Mouse (Mus musculus): ENCODE results near the gene Mboat2.

Gene Mboat2

DNA sequence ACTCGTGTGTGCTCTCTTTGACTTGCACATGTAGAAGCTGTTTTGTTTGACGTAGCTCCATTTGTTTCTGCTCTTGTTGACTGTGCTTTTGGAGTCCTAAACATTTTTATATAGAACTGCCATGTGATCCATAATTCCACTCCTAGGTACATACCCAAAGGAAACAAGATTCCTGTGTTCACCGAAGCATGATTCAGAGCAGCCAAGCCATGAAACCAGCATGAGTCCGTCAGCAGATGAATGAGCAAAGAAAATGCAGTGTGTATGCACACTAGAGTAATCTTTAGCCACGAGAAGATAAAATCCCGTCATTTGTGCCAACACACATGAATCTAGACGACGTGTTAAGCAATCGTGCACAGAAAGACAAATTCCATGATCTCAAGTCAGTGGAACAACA is 67.5 kb downstream of the Mboat2 start:
- DNase-seq (ENCODE audit: low read depth, low spot score), result no peak

DNA sequence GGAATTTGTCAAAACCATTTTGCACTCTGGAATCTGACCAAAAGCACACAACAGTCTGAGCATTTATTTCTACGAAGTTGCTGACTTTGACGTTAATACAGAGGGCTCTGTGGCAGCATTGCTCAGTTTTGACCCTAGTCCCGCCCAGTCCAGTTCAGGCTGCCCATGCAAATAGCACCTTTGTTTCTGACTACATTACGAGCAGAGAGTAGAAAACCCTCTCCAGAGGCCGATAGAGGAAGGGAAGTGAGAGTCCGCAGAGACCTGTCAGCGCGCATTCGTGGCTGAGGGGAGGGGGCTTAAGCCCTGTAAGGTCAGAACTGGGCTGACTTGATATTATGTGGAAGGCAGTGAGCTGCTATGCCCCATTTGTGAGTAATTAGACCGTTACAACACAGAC is 69.0 kb downstream of the Mboat2 start:
- DNase-seq (ENCODE audit: low read depth, low spot score), result no peak

DNA sequence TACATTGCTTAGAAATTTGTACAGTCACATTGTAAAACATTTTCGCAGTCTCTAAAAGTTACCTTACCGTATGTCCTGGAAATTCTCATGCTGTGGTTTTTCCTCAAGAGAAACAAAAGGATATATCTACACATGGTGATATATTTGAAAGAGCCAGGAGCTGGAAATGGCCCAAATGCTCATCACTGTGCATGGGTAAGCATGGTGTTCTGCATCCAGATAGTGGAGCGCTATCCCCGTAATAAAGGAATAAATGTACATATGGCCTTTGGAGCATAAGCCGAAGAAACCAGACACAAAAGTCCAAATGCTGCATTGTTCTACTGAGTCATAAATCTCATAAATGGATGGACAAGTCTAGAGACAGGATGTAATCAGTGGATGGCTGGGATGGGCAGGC is 72.1 kb downstream of the Mboat2 start:
- DNase-seq (ENCODE audit: low read depth, low spot score), result no peak

DNA sequence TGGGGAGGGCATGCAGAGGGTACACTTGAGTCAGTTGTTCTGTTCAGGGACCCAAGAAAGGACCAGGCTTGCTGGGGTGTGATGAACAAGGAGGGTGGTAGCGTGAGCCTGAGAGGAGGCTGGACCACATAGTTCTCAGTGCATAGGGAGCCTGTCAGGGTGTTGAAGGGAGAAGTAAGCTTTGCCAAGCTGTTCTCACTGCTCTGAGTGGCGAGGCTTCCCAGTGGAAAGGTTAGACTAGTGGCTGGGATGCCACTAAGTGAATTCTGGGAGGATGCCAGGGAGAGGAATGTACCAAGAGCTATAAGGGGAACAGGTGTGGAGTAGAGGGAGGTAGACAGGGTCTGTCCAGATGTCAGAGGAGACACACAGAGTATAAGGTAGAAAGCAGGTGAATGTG is 77.2 kb downstream of the Mboat2 start:
- DNase-seq (ENCODE audit: low read depth, low spot score), result no peak

DNA sequence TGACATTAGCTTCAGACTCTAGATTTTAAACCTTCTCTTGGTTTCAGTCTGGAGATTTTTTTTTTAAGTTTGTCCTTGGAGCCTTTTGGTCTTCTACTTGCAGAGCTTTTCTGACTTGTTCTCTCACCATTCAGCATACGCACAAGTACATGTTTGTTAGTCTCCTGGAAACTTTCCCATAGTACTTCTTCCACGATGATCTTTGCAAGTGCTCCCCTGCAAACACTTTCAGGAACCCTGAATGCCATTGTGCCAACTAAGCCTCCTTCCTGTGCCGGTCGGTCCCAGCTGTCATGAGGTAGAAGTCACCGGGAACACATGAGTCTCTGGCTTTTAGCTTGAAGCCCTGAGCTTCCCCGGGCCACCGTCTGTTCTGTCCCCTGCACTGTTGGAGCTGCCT is 79.0 kb downstream of the Mboat2 start:
- no peak for DNase-seq (ENCODE audit: low read depth, low spot score)

DNA sequence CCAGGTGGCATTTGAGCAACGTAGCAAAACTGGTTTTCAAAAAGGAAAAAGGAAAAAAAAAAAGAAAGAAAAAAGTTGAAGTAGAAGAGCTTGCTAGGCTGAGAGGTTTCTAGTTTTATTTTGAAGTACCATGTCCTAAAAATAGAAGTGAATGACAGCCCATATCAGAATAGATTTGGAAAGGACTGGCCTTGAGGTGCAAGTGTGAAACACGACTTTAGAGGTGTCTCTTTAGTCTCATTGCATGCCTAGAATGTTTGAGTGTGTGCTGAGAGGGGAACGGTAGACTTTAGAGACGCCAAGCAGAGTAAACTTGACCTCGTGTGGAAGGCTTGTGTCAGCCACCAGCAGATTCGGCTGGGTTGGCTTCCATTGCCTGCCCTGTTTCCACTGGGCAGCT is 81.5 kb downstream of the Mboat2 start:
- no peak for DNase-seq (ENCODE audit: low read depth, low spot score)

DNA sequence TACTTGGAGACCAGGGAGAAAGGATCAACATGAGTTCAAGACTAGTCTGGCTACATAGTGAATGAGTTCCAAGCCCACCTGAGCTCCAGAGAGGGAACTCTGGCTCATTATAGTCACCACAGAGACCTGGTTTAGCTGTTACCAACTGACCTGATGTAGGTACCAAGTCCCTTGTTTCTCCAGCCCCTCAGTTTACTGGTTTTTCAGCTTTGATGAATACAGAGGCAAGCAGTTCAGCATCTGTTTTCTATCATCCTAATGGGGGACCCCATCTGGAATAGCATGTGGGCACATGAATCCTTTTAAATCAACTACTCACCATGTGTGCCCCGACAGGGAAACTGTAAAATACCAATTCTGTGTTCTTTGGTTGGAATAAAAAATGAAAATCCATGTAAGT is 82.2 kb downstream of the Mboat2 start:
- DNase-seq (ENCODE audit: low read depth, low spot score), result no peak

DNA sequence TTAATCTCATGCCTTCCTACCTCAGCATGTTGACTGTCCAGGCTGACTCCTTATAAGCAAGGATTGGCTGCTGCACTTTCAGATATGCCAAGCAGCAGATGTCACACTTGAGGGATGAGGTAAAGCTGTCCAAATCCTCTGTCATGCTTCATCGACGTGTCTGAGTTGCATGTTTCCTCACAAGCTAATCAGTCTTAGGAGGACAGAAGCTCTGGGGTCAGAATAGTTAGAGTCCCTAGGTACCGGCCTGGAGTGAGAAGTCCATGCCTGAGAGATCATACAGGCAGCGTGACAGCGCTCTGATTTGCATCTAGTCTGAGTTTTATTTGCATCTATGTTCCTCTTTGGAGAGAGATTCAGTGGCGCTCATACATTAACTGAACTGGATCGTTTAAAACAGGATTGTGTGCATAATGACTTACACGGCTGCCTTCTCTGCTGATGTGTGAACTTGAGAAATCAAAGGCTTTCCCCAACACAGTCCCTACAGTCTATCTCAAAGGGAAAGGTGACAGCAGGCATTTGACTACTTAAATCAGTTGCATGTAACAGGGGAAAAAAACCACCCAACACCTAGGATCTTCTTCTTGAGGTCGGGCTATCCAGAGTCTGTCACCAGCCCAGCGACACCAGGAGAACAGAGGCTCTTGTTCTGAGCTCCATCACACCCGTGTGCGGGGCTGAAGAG is 88.0 kb downstream of the Mboat2 start:
- DNase-seq (ENCODE audit: low read depth, low spot score), result no peak

DNA sequence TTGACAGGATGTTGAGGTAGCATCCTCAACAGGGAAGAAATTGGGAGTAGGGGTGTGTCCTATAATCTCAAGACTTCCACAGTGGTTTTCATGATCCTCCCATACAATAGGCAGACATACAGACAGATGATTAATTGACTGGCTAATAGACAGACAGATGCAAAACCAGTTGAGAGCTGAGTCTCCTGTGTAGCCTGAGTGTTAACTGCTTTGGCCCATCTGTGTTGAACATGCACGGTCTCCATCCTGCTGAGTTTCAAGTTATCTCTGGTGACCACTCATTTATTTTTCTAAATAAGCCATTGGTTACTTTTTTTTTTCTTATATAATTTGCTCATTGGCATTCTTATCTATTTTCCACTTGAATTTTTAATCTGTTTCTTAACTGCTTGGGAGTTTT is 90.2 kb downstream of the Mboat2 start:
- DNase-seq (ENCODE audit: low read depth, low spot score), result no peak

DNA sequence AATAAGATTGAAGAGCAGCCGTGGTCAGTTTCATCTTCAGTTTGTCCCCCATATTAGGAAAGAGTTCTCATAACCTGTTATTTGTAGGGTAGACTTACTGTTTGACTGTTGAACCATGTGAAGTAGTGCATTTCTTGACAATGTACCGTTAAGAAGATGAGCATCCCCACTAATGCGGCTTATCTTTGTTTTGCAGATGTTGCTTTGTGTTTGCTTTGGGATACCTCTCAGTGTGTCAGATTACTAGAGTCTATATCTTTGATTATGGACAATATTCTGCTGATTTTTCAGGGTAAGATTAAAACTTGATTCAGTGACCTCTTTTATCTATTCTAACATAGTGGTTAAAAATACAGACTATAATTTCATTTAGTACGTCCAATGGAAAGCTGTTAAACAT is 93.3 kb downstream of the Mboat2 start:
- no peak for DNase-seq (ENCODE audit: low read depth, low spot score)

DNA sequence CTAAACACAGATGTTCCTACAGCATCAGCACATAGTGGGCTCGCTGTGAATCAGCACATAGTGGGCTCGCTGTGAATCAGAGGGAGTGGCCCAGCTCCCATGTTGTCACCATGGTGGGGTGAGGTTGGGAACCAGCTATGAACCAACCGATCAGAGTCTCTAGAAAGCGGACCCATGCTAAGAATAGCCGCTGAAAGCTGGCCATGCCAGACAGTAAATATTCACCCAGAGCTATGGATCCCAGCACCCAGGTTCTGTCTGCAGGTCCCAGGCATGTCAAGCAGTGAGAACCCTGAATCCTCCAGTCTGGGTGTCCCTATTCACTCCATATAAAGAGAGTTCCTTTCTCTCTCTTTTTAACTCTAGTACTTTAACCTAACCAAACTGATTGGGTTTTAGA is 94.6 kb downstream of the Mboat2 start:
- no peak for DNase-seq (ENCODE audit: low read depth, low spot score)

DNA sequence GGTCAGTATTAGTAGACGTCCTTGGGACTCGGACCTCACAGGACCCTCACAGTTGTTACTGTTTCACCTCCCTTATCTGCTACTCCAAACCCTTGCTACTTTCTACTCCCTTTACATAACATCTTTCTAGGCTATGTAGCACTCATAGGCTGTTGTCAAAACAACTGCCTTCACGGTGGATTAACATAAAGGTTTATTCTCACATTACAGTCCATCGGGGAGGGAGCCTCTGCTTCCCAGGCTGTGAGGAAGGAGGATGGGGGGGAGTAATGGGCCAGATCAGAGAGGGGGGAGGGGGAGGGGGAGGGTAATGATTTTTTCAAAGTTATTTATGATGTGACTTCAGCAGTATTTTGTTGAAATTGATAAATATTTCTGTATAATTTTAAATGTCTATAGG is 95.0 kb downstream of the Mboat2 start:
- DNase-seq (ENCODE audit: low read depth, low spot score), result no peak

DNA sequence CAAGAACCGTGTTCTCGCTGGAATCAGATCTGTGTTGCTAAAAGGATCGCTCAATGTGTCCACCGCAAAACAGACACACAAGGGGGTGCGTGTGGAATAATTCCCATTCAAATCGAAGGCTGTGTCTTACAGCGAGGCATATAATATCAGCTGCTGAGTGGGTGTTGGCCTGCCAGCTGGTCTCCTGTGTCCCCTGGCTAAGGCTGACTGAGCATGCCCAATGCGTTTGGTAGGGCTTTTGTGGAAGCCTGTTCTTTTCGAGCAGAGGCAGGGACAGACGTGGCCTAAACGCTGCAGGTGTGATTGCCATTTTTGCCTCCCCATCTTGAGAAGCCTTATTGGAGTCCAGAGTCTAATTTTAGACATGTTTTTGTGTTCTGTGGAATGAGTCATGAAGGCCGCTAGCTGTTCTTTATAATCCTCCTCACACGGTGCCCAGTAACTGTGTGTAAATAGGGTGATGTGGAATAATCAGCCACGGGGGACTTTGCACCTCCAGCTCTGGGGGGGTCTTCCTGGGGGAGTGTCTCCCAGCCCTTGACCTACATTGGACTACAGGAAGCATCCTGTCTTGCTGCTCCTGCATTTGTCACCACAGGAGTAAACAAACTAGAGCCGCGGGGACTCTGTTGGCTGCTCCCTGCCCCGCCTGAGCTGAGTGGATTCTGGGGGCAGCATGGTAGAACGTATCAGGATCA is 97.5 kb downstream of the Mboat2 start:
- DNase-seq (ENCODE audit: low read depth, low spot score), result no peak

DNA sequence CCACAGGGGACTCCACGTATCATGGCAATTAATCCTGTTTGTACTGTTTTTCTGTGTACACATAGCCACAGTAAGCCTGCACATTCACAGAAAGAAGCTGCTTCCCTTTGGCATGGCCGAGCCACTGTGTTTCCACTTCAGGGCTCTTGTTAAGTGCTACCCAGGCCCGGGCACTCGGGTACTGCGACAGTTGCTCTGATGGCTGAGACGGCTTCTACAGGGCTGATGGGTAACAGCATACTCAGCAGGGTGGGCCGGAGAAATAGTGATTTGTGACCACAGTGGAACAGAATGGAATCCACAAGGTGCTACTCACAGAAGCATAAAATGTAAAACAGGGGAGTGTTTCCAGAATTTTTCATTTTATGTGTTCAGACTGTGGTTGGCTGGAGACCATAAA is 98.4 kb downstream of the Mboat2 start:
- DNase-seq (ENCODE audit: low read depth, low spot score), result no peak

DNA sequence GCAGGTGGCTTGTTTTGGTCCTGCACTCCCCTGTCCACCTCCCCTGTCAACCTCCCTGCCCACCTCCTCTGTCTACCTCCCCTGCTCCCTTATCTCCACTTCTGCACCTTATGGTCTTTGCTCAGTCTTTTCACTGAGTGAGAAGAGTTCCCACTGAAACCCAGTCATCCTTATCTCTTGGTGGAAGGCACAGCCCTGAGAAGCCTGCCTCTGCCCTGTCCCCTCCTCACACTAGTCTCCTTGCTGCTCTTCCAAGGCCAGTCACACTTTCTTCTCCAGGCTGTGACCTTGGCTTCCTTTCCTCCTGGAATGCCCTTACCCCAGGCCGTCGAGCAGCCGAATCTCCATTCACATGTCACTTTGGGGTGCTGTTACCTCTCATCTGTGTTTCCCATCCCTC is 100.1 kb downstream of the Mboat2 start:
- no peak for DNase-seq (ENCODE audit: low read depth, low spot score)

DNA sequence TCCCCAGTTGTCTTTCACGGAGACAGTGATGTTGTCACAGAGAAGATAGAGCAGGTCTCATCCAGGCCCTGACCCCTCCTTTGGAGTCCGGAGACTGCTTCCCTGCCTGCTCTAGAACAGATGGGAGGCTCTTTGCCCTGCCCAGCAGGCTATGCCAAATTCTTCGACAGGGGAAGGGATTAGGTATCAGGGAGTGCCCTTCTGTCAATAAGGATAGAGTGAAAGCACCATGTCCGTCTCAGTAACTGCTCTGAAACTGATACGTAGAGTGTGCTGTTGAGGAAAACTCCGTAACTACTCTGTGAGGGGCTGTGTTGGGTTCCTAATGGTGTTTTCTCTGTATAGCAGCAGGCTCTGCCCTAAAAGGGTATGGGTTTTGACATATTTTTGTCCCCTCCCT is 101.4 kb downstream of the Mboat2 start:
- no peak for DNase-seq (ENCODE audit: low read depth, low spot score)

DNA sequence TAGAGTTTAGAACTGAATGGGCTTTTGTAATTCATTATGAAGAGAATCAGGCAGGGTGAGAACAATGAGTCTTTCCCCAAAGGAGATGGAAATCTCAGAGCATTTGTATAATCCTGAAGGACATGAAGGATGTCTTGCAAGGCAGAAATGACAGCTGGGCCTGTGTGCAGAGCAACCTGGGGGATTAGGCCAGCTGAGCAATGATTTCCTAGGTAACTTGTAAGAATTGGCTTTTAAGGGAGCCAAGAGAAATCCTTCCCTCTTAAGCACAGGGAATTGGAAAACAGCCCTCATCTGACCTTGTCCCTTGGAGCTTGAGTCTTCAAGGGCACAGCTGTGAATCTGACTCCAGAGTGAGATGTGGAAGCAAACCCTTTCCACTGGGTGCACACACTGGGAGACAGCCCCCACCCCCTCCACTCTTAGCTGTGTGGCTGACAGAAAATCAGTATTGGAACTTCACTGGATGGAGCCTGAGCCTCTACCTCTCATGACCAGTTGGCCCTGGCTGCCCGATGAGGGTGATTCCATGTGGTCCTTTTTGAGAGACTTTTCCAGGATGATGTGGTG is 102.6 kb downstream of the Mboat2 start:
- no peak for DNase-seq (ENCODE audit: low read depth, low spot score)

DNA sequence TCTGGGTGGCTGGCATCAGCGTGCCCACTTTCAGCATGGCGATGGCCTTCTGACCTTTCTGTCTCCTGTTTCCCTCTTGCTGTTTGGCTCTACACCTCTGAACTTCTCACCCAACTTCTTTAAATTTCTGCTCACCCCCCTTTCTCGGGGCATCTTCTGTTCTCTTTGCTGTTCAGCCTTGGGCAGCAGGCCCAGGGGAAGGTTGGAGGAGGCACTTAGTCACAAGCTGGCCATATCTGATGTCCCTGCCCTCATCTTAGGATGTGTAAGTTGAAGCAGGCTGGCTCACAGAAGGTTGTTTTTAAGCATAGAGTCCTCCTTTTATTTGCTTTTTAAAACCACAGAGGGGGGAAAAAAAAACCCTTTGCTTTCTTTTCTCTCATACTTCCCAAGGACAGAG is 103.3 kb downstream of the Mboat2 start:
- no peak for DNase-seq (ENCODE audit: low read depth, low spot score)

DNA sequence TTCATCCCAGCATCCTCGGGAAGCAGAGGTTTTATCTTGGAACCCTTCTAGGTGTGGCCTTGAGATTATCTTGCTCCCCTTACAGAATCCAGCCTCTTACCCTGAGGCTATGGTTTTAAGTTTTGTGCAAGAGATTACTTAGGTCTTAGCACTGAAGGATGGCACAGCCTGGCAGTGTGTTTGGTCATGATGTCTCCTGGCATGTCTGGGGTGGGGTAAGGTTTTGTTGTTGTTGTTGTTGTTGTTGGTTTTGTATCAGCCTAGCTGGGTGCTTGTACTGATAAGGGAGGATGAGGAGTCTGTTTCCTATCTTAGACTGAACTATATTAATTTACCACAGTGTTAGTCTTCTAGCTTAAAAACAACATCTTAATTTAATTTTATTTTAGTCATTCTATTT is 105.6 kb downstream of the Mboat2 start:
- no peak for DNase-seq (ENCODE audit: low read depth, low spot score)

DNA sequence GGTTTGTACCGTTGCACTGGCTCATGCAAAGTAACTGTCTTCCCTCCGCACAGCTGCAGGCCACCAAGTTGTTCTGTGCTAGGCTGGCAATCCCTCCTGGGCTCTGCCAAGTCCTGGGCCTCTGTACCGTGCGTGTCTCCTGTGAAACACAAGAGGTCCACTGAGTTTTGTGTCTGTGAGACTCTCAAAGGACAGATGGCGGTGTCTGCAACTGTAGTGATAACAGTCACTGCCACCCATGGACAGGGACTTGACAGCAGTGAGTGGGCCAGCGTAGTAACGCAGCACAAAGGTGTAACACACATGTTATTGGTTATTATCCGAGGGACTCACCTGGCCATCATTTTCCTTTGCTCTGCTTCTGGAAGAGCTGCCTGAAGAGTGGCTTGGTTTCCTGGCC is 108.7 kb downstream of the Mboat2 start:
- DNase-seq (ENCODE audit: low read depth, low spot score), result no peak

DNA sequence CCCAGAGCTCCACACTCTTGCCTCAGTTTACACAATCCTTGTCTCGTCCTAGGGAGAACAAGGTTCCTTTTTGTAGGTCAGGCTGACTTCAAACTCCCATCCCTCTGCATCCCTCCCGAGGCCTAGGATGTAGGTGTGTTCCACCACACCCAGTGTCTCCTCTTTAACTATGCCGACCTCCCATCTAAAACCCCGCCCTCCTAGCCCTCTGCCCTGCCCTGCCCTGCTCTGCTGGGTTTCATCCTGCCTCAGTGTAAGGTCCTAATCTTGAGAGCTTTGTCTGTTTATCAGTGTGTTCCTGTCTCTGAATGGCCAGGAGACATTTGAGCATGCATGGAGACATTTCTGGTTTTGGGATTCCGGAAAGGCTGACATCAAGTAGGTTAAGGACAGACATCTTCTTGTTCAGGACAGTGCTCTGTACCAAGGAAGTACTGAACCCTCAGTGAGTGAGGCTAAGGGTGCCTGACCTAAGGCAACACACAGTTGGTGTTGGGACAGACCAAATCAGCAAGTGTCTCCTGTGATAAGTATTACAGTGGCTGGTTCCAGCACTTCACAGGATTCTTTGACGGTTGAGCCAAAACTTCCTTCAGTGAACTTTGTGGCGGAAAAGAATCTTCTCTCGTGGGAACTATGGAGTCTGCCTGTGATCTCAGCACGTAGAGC is 112.1 kb downstream of the Mboat2 start:
- DNase-seq (ENCODE audit: low read depth, low spot score), result no peak

DNA sequence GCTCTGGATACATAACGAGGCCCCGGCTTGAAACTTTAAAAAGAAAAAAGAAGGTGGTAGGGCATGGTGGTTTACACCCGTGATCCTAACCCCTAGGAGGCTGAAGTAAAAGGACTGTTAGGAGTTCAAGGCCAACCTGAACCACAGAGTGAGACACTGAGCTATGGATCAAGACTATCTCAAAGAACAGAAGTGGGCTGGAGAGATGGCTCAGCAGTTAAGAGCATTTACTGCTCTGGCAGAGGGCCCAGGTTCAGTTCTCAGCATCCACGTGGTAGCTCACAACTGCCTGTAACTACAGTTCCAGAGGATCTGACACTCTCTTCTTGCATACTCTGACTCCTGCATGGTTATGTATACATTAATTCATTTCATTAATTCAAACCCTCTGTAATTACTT is 112.7 kb downstream of the Mboat2 start:
- no peak for DNase-seq (ENCODE audit: low read depth, low spot score)

DNA sequence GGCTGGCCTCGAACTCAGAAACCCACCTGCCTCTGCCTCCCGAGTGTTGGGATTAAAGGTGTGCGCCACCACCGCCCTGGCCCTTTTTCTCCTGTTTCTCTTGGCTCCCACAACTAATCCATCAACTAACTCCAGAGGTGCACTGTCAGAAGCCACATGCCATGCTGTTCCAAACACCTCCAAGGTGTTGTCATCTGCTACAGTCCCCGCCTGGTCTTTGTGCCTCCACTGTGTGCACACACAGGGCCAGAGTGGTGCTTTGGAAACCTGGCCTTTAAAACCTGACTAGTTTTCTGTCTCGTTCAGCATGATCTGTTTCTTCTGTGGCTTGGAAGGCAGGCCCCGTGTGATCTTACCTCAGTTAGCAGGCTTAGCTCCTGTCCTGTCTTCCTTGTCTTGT is 113.9 kb downstream of the Mboat2 start:
- no peak for DNase-seq (ENCODE audit: low read depth, low spot score)
